In genomic region chr7:128583213-128583948, GRCm38 (mm10) we compare ENCODE assay signal across 11 mouse cellular contexts. TPM values are rescaled to one million over a fixed set of nuclear protein-coding genes. Genes with fewer than 3 reads are reported as not detected.
DNase-seq lines count a peak whose midpoint lies in the region; ATAC-seq and TF ChIP-seq lines count a peak whose summit lies in the region.
"Had no signal": no experiment of that assay in that cellular context is flagged by ENCODE, and none has a peak within 500 bp of the region (broad histone marks: within the 10 kb centered on the region; RNA-seq: fewer than 3 reads in every experiment).

No protein-coding gene starts in this region.

- no peaks in the 10 kb centered on the region for H3K36me3 ChIP-seq in heart, embryonic 15.5 days
- no peaks in the 10 kb centered on the region for H3K36me3 ChIP-seq in ES-E14 (ENCODE audit: control insufficient read depth, insufficient read depth, low read length, poor library complexity, severe bottlenecking)
- H3K36me3 ChIP-seq in limb, embryonic 10.5 days: no peaks in the 10 kb centered on the region
- H3K36me3 ChIP-seq: G1E; heart, embryonic 13.5 days; midbrain, embryonic 12.5 days had no signal

- no peak overlapping the region for H3K4me2 ChIP-seq in heart, embryonic 15.5 days
- H3K4me2 ChIP-seq: heart, embryonic 13.5 days; midbrain, embryonic 12.5 days had no signal

- no peak overlapping the region for H3K9ac ChIP-seq in heart, embryonic 15.5 days
- H3K9ac ChIP-seq in ES-E14 (ENCODE audit: insufficient read depth, low read depth, low read length, poor library complexity, severe bottlenecking): no peak overlapping the region
- H3K9ac ChIP-seq: heart, embryonic 13.5 days; midbrain, embryonic 12.5 days had no signal

- H3K4me1 ChIP-seq in heart, embryonic 15.5 days (replicated peaks): peaks cover 18% of the 10 kb centered on the region
- H3K4me1 ChIP-seq in ES-E14 (ENCODE audit: control insufficient read depth in 2 of 2, insufficient read depth in 2 of 2, low read length in 2 of 2, poor library complexity in 1 of 2): peaks cover 5 to 15% of the 10 kb centered on the region in 2 experiments; a peak in 2 of 4 replicates
- peaks cover 5% of the 10 kb centered on the region for H3K4me1 ChIP-seq in limb, embryonic 10.5 days

- no peaks in the 10 kb centered on the region for H3K9me3 ChIP-seq in heart, embryonic 15.5 days (replicated peaks)
- H3K9me3 ChIP-seq in ES-E14 (ENCODE audit: control insufficient read depth, insufficient read depth, low read depth, low read length): no peaks in the 10 kb centered on the region
- H3K9me3 ChIP-seq in limb, embryonic 10.5 days (replicated peaks): no peaks in the 10 kb centered on the region
- H3K9me3 ChIP-seq: G1E; heart, embryonic 13.5 days; midbrain, embryonic 12.5 days had no signal

- intact Hi-C loops in heart, postnatal 36 days (cut with DNase I): no loop called here

- H3K27me3 ChIP-seq in heart, embryonic 15.5 days: no peaks in the 10 kb centered on the region
- no peaks in the 10 kb centered on the region for H3K27me3 ChIP-seq in limb, embryonic 10.5 days (ENCODE audit: low read depth, poor library complexity, severe bottlenecking)
- H3K27me3 ChIP-seq: heart, embryonic 13.5 days; midbrain, embryonic 12.5 days had no signal

- in situ Hi-C loops in ES-E14 (cut with MboI; ENCODE audit: low sequenced_read_pairs in 2 of 2, unreplicated experiment in 2 of 2): no loop called here

- 0 out of 2 replicates have a peak, but pooled peaks have one; percentile 22 for ATAC-seq in heart, embryonic 15.5 days (replicated peaks; ENCODE audit: insufficient number of reproducible peaks, insufficient read depth, low FRiP score, low read depth)

- no peak for DNase-seq in heart, postnatal 36 days
- DNase-seq in ES-E14 (ENCODE audit: low read depth, low spot score): no peak
- peak; percentile 54 to 65 for DNase-seq in cerebellum, postnatal 14 days
- DNase-seq in layer of hippocampus, adult 8-10 months (ENCODE audit: low spot score in 2 of 2): peak; percentile 80 to 81
- DNase-seq in telencephalon, adult 2 months (ENCODE audit: low read depth, low spot score): peak; percentile 95
- no peak for DNase-seq in limb, embryonic 10.5 days (ENCODE audit: low spot score)
- no peak for DNase-seq in T-cell, adult 2 months (ENCODE audit: low spot score)

- H3K4me3 ChIP-seq in heart, embryonic 15.5 days: no peak overlapping the region
- no peak overlapping the region for H3K4me3 ChIP-seq in ES-E14 (ENCODE audit: insufficient read depth in 1 of 2, low read depth in 1 of 2, low read length in 2 of 2, poor library complexity in 1 of 2, severe bottlenecking in 1 of 2)
- no peak overlapping the region for H3K4me3 ChIP-seq in limb, embryonic 10.5 days
- H3K4me3 ChIP-seq: heart, embryonic 13.5 days; midbrain, embryonic 12.5 days had no signal

- WGBS in heart, embryonic 15.5 days: 66% methylated on average over 6 of the region's 6 CpGs
- 82% methylated on average over 6 of the region's 6 CpGs for WGBS in limb, embryonic 10.5 days

- no peak overlapping the region for H3K27ac ChIP-seq in heart, embryonic 15.5 days
- H3K27ac ChIP-seq in ES-E14 (ENCODE audit: insufficient read depth, low read depth, low read length, poor library complexity, severe bottlenecking): no peak overlapping the region
- H3K27ac ChIP-seq in limb, embryonic 10.5 days: no peak overlapping the region
- H3K27ac ChIP-seq: heart, embryonic 13.5 days; midbrain, embryonic 12.5 days had no signal

TF ChIP-seq in ES-E14, 5 proteins besides CTCF, POLR2A, EP300 and RAD21:
- TF ChIP-seq CHD2 (IDR thresholded peaks at IDR 0.05; ENCODE audit: low read depth, low read length) (no peak), MAFK (IDR thresholded peaks at IDR 0.05; ENCODE audit: insufficient read depth, low read depth, low read length) (peak; percentile 73), ZC3H11A (IDR thresholded peaks at IDR 0.05; ENCODE audit: borderline replicate concordance, low read depth, low read length) (no peak), ZNF384 (IDR thresholded peaks at IDR 0.05; ENCODE audit: low read depth, low read length) (no peak)

RNA-seq across cellular contexts. Expression of gene Inpp5f, which starts 27.7 kb away (rescaled TPM):
- polyA plus RNA-seq in heart, embryonic 15.5 days (2015; fragmentation: Nextera tagmentation; extraction: Ambion mirVana): 8.8 and 13.0 TPM in 2 replicates
- total RNA-seq in heart, postnatal 36 days (2021): 1 to 10 TPM; 5.0 to 7.0 TPM
- 12.7 and 14.7 TPM in 2 replicates for total RNA-seq in ES-E14 (2012; rRNA removed)
- total RNA-seq in layer of hippocampus, adult 8-10 months (2022): 100 to 1,000 TPM; 103 to 122 (median 117) TPM
- 19.8 and 22.2 TPM in 2 replicates for polyA plus RNA-seq in limb, embryonic 10.5 days (2016; fragmentation: Nextera tagmentation; extraction: Ambion mirVana)

RNA-seq across cellular contexts. Expression of gene Bag3, which starts 60.0 kb away (rescaled TPM):
- polyA plus RNA-seq in heart, embryonic 15.5 days (2015; fragmentation: Nextera tagmentation; extraction: Ambion mirVana): 26.1 and 29.0 TPM in 2 replicates
- 100 to 1,000 TPM; 258 to 272 TPM for total RNA-seq in heart, postnatal 36 days (2021)
- 6.3 and 13.6 TPM in 2 replicates for total RNA-seq in ES-E14 (2012; rRNA removed)
- 10 to 100 TPM; 13.5 to 16.4 (median 14.9) TPM for total RNA-seq in layer of hippocampus, adult 8-10 months (2022)
- polyA plus RNA-seq in limb, embryonic 10.5 days (2016; fragmentation: Nextera tagmentation; extraction: Ambion mirVana): 9.3 TPM in 2 replicates

Comparison
In these comparisons a context has a peak if more than half of its experiments do, and no peak if none do; other contexts are left out.
1. DNase-seq: peak in cerebellum, postnatal 14 days (2 of 2), layer of hippocampus, adult 8-10 months (2 of 2) and telencephalon, adult 2 months (single experiment); none in heart, postnatal 36 days (0 of 2), ES-E14 (single experiment), limb, embryonic 10.5 days (single experiment) and T-cell, adult 2 months (single experiment).
2. RNA of gene Bag3, which starts 60.0 kb away (total RNA-seq): 258 to 272 TPM in heart, postnatal 36 days; 13.5 to 16.4 TPM in layer of hippocampus, adult 8-10 months and 6.3 to 13.6 TPM in ES-E14; every median in the first group is over 10 times any median in the second.